Mouse (Mus musculus) liver, postnatal 0 days (tissue): ENCODE results near the gene 2010111I01Rik.

ENCODE experiments used
- CTCF ChIP-seq: sonication (generic); IDR thresholded peaks from 2 replicates; pipeline ENCODE4 v1.5.1; 2016; ENCODE audit warnings: antibody characterized with exemption, low read depth
- EP300 ChIP-seq: IDR thresholded peaks from 2 replicates; pipeline ENCODE4 v1.6.1; 2016; ENCODE audit warnings: antibody characterized with exemption, low read depth, mild to moderate bottlenecking

DNA sequence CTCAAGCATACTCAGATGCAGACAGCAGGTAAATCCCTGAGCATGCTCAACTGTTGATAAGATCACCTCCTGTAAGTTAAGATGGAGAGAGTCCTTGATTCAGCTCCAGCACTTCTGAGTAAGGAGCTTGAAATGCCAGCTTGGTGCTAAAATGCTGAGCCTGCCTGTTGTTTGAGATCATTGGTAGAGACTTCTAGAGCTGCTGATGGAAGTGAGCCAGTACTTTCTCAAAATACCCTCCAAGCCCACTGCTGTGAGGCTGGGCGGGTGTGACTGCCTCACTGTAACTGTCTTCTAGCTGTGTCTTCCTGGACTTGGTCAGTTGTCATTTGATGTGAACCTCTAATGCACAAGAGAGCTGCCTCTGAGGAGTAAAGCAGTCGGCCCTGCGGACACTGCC lies 51.4 kb downstream of the 2010111I01Rik start:
- TF ChIP-seq EP300 (no peak), CTCF (no peak)
